Mouse (Mus musculus): ENCODE measurements around the gene Ergic1.

Gene Ergic1

GRCm38 (mm10) chr17:26576833-26577232 lies 15.5 kb downstream of the Ergic1 start:
- no peak for TF ChIP-seq GATA4 (IDR thresholded peaks at IDR 0.05; ENCODE audit: insufficient replicate concordance, low read length)

- no peak for TF ChIP-seq GATA4 (IDR thresholded peaks at IDR 0.05; ENCODE audit: insufficient replicate concordance, low read length)
Observed at GRCm38 (mm10) chr17:26577309-26577708, 16.0 kb downstream of the Ergic1 start.

GRCm38 (mm10) chr17:26578162-26578561 lies 16.9 kb downstream of the Ergic1 start:
- no peak for TF ChIP-seq GATA4 (IDR thresholded peaks at IDR 0.05; ENCODE audit: insufficient replicate concordance, low read length)

GRCm38 (mm10) chr17:26578771-26579170 lies 17.5 kb downstream of the Ergic1 start:
- no peak for TF ChIP-seq GATA4 (IDR thresholded peaks at IDR 0.05; ENCODE audit: insufficient replicate concordance, low read length)

GRCm38 (mm10) chr17:26579396-26579795 lies 18.1 kb downstream of the Ergic1 start:
- no peak for TF ChIP-seq GATA4 (IDR thresholded peaks at IDR 0.05; ENCODE audit: insufficient replicate concordance, low read length)

GRCm38 (mm10) chr17:26580873-26581401 lies 19.6 kb downstream of the Ergic1 start:
- no peak for TF ChIP-seq GATA4 (IDR thresholded peaks at IDR 0.05; ENCODE audit: insufficient replicate concordance, low read length)

GRCm38 (mm10) chr17:26582297-26582696 lies 21.0 kb downstream of the Ergic1 start:
- TF ChIP-seq GATA4 (IDR thresholded peaks at IDR 0.05; ENCODE audit: insufficient replicate concordance, low read length) = no peak

GRCm38 (mm10) chr17:26583056-26583455 lies 21.8 kb downstream of the Ergic1 start:
- TF ChIP-seq GATA4 (IDR thresholded peaks at IDR 0.05; ENCODE audit: insufficient replicate concordance, low read length) = no peak

- no peak for TF ChIP-seq GATA4 (IDR thresholded peaks at IDR 0.05; ENCODE audit: insufficient replicate concordance, low read length)
Observed at GRCm38 (mm10) chr17:26583606-26584005, 22.3 kb downstream of the Ergic1 start.

- TF ChIP-seq GATA4 (IDR thresholded peaks at IDR 0.05; ENCODE audit: insufficient replicate concordance, low read length) = peak; percentile 51; the same call in 1 of the 2 replicates
Observed at GRCm38 (mm10) chr17:26584063-26584462, 22.8 kb downstream of the Ergic1 start.

GRCm38 (mm10) chr17:26584558-26585136 lies 23.4 kb downstream of the Ergic1 start:
- TF ChIP-seq GATA4 (IDR thresholded peaks at IDR 0.05; ENCODE audit: insufficient replicate concordance, low read length) = peak; percentile 82; the same call in 1 of the 2 replicates

GRCm38 (mm10) chr17:26587961-26588487 lies 26.7 kb downstream of the Ergic1 start:
- TF ChIP-seq GATA4 (IDR thresholded peaks at IDR 0.05; ENCODE audit: insufficient replicate concordance, low read length) = no peak

- no peak for TF ChIP-seq GATA4 (IDR thresholded peaks at IDR 0.05; ENCODE audit: insufficient replicate concordance, low read length)
Observed at GRCm38 (mm10) chr17:26592510-26592909, 31.2 kb downstream of the Ergic1 start.

GRCm38 (mm10) chr17:26593199-26593598 lies 31.9 kb downstream of the Ergic1 start:
- no peak for TF ChIP-seq GATA4 (IDR thresholded peaks at IDR 0.05; ENCODE audit: insufficient replicate concordance, low read length)

GRCm38 (mm10) chr17:26594171-26594570 lies 32.9 kb downstream of the Ergic1 start:
- no peak for TF ChIP-seq GATA4 (IDR thresholded peaks at IDR 0.05; ENCODE audit: insufficient replicate concordance, low read length)

- TF ChIP-seq GATA4 (IDR thresholded peaks at IDR 0.05; ENCODE audit: insufficient replicate concordance, low read length) = no peak
Observed at GRCm38 (mm10) chr17:26594958-26595357, 33.7 kb downstream of the Ergic1 start.
